Mouse (Mus musculus) liver, embryonic 11.5 days (tissue): ENCODE results near the gene Pam. TPM values are rescaled to one million over a fixed set of nuclear protein-coding genes. Genes with fewer than 3 reads are reported as not detected.

ENCODE experiments used
- ATAC-seq: fragments of 200-750 bp; cut with Nextera tagmentation; replicated peaks from 2 replicates; pipeline ENCODE4 v1.8.0; 2017; ENCODE audit warnings: moderate number of reproducible peaks, mild to moderate bottlenecking, moderate TSS enrichment, moderate library complexity; ENCODE audit not compliant: low FRiP score
- DNase-seq: peaks from one replicate; pipeline ENCODE4 v3.0.0-alpha.2; 2017; ENCODE audit warnings: low spot score
- H3K27ac ChIP-seq: fragments of 300-500 bp; sonication (generic); 2 replicates; pipeline ENCODE4 v1.5.1; 2014; ENCODE audit warnings: mild to moderate bottlenecking, low read depth, low read length, control low read depth
- H3K27me3 ChIP-seq: fragments of 300-500 bp; sonication (generic); replicated peaks from 2 replicates; pipeline ENCODE4 v1.6.1; 2014; ENCODE audit warnings: low read length, mixed read lengths; ENCODE audit not compliant: control insufficient read depth, insufficient read depth
- H3K36me3 ChIP-seq: fragments of 300-500 bp; sonication (generic); 2 replicates; pipeline ENCODE4 v1.6.1; 2014; ENCODE audit warnings: mild to moderate bottlenecking, low read length, moderate library complexity, mixed read lengths; ENCODE audit not compliant: control insufficient read depth, insufficient read depth
- H3K4me1 ChIP-seq: fragments of 300-500 bp; sonication (generic); replicated peaks from 2 replicates; pipeline ENCODE4 v1.6.1; 2014; ENCODE audit warnings: low read length, mixed read lengths; ENCODE audit not compliant: control insufficient read depth, insufficient read depth
- H3K4me2 ChIP-seq: fragments of 300-500 bp; sonication (generic); 2 replicates; pipeline ENCODE4 v1.6.1; 2014; ENCODE audit warnings: mild to moderate bottlenecking, control low read depth, moderate library complexity
- H3K4me3 ChIP-seq: fragments of 300-500 bp; sonication (generic); 2 replicates; pipeline ENCODE4 v1.5.1; 2014; ENCODE audit warnings: low read depth, low read length, control low read depth
- H3K9ac ChIP-seq: fragments of 300-500 bp; sonication (generic); 2 replicates; pipeline ENCODE4 v1.6.1; 2014; ENCODE audit warnings: low read depth, low read length, control low read depth
- H3K9me3 ChIP-seq: fragments of 300-500 bp; sonication (generic); 2 replicates; pipeline ENCODE4 v1.6.1; 2016; ENCODE audit warnings: low read length, inconsistent platforms, mixed read lengths; ENCODE audit not compliant: control insufficient read depth
- WGBS: fragments of 180-500 bp; shearing (Covaris S2); extraction: QIAGEN DNeasy Blood & Tissue Kit; methylation state at CpG from one replicate; pipeline ENCODE4 v1.1.7; 2014; 5-methylcytosine and 5-hydroxymethylcytosine counted together
- polyA plus RNA-seq: library from polyadenylated mRNA; unstranded; fragments of >200 nt; fragmentation: Nextera tagmentation; extraction: Ambion mirVana; gene quantifications from 2 replicates; pipeline ENCODE4 v1.2.1, GENCODE M21; 2014

The Pam gene
- polyA plus RNA-seq, 1 experiment from 2014 or later = 16.1 TPM

DNA sequence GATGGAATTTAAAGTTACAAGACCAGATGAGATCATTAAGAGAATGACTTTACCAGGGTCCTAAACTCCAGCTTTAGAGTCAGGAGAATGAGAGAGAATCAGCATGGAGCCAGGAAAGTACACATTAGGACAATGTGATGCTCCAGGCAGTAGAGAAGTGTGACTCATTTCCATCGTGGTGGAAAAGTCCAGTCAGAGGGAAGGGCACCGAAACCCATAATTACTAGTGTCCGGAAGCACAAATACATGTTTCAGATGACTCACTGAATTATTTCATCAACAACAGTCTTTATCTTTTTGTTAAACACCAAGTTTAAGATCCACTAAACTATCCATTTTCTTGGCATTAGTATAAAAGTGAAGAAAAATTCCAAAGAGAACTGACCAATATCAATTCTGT, 57.2 kb downstream of the Pam start:
- ATAC-seq (no peak), DNase-seq (no peak)
- no peaks in the 10 kb centered on the region for H3K27me3 ChIP-seq
- H3K9me3 ChIP-seq = no peaks in the 10 kb centered on the region
- H3K9ac ChIP-seq = no peak overlapping the region
- WGBS = 66% methylated on average over 3 of the region's 3 CpGs
- no peak overlapping the region for H3K4me2 ChIP-seq
- H3K4me1 ChIP-seq = no peaks in the 10 kb centered on the region
- no peaks in the 10 kb centered on the region for H3K36me3 ChIP-seq
- no peak overlapping the region for H3K4me3 ChIP-seq
- H3K27ac ChIP-seq = no peak overlapping the region

GRCm38 (mm10) chr1:98035736-98036135, 59.7 kb downstream of the Pam start:
- Histone ChIP-seq H3K27me3 (no peaks in the 10 kb centered on the region), H3K9me3 (no peaks in the 10 kb centered on the region), H3K27ac (no peak overlapping the region), H3K4me2 (no peak overlapping the region), H3K36me3 (no peaks in the 10 kb centered on the region), H3K4me1 (no peaks in the 10 kb centered on the region), H3K4me3 (no peak overlapping the region), H3K9ac (no peak overlapping the region)
- ATAC-seq = no peak
- DNase-seq = no peak
- 67% methylated on average over 2 of the region's 2 CpGs for WGBS

DNA sequence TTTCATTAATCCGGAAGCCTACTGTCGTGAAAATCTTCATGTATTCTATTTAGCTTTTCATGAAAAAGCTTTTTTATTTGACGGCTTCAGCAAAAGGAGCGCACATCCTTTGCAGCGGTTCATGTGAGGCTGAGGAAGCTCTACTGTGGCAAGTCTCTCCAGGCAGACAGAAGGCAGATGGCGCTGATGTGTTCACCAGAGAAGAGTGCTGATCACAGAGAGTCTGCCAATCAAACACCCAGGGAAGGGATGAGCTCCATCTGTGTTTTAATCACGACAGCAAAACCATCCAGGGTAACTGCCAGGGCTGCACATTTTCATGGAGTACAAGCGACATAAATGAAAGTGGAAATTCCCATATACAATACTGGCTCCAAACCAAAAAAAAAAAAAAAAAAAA, 63.6 kb downstream of the Pam start:
- Histone ChIP-seq H3K27ac (no peak overlapping the region), H3K4me2 (no peak overlapping the region), H3K27me3 (no peaks in the 10 kb centered on the region), H3K36me3 (no peaks in the 10 kb centered on the region), H3K4me1 (no peaks in the 10 kb centered on the region), H3K4me3 (no peak overlapping the region), H3K9ac (no peak overlapping the region), H3K9me3 (no peaks in the 10 kb centered on the region)
- DNase-seq (no peak), ATAC-seq (no peak)
- 86% methylated on average over 8 of the region's 8 CpGs for WGBS

DNA sequence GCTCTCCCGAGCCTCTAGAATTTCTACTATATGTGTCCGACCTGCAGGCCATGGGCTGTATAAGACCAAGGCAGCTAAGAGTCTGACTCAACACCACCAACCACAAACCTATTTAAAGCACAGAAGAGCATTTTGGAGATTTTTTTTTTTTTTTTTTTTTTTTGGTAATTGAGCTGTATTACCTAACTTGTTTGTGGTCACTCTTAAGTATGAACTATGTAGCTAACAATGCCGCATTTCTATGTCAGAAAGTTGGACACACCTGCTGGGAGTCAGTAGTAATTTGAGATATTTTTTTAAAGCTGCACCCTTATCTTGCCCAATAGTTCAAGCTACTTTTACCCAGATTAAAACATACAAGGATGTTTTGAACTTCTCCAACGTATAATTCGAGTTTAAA, 66.4 kb downstream of the Pam start:
- H3K4me3 ChIP-seq = no peak overlapping the region
- no peaks in the 10 kb centered on the region for H3K4me1 ChIP-seq
- H3K27me3 ChIP-seq = no peaks in the 10 kb centered on the region
- H3K9ac ChIP-seq = no peak overlapping the region
- no peaks in the 10 kb centered on the region for H3K36me3 ChIP-seq
- H3K9me3 ChIP-seq = no peaks in the 10 kb centered on the region
- no peak overlapping the region for H3K4me2 ChIP-seq
- DNase-seq (no peak), ATAC-seq (no peak; the same call in 1 of the 2 replicates)
- WGBS = 81% methylated on average over 5 of the region's 5 CpGs
- H3K27ac ChIP-seq = no peak overlapping the region

DNA sequence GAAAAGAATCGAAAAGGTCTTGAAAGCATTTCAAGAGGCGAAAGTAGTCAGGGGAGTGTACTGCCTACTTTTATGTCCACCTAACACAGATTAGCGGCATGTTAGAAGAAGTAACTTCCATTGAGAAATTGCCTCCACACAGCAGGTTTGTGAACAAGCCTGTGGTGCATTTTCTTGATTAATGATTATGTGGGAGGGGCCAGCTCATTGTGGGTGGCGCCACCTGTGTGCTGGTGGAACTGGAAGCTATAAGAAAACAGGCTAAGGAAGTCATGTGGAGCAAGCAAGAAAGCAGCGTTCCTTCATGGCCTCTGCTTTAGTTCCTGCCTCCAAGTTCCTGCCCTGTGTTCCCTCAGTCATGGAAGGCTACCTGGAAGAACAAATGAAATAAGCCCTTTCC, 67.0 kb downstream of the Pam start:
- Histone ChIP-seq H3K9ac (no peak overlapping the region), H3K4me1 (no peaks in the 10 kb centered on the region), H3K9me3 (no peaks in the 10 kb centered on the region), H3K4me2 (no peak overlapping the region), H3K36me3 (no peaks in the 10 kb centered on the region), H3K4me3 (no peak overlapping the region), H3K27me3 (no peaks in the 10 kb centered on the region), H3K27ac (no peak overlapping the region)
- ATAC-seq (peak; percentile 41; the same call in 1 of the 2 replicates), DNase-seq (peak; percentile 36)
- WGBS = 67% methylated on average over 5 of the region's 5 CpGs

- Histone ChIP-seq H3K4me2 (no peak overlapping the region), H3K9me3 (no peaks in the 10 kb centered on the region), H3K9ac (no peak overlapping the region), H3K27me3 (no peaks in the 10 kb centered on the region), H3K4me3 (no peak overlapping the region), H3K36me3 (no peaks in the 10 kb centered on the region), H3K27ac (no peak overlapping the region), H3K4me1 (no peaks in the 10 kb centered on the region)
- ATAC-seq = no peak; the same call in 1 of the 2 replicates
- 53% methylated on average over 4 of the region's 4 CpGs for WGBS
- no peak for DNase-seq
Observed at GRCm38 (mm10) chr1:98027959-98028358, 67.5 kb downstream of the Pam start.

DNA sequence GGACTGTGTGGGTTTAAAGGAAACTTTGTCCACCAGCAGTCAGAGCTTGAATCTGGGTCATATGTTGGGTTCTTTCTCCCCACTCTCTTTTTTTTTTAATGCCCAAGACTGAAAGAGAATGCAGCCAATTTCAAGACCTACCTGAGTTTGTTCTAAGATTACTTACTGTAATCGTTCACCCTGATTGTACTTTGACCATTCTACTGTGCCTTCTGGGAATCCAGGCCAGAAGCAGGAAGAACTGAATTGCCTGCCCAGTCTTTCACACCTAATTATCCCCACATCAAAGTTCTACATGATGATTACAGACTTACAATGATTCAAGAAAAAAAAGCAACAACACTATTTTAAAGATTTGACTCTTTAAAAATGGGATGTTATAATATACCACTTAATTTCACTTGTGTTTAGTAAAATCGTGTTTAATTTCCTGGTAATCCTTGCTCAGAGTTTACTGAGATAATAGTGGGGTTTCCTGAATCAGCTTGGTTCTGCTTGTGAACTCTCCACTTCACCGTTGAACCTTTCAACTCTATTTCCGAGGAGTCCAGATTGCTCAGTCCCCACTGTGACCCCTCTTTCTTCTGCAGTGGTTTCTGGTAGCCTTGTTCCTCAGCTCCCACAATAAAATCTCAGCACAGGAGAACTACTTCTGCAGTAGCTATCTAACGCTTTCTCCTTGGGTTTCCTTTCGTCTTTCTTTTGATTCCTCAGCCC, 69.4 kb downstream of the Pam start:
- Histone ChIP-seq H3K27me3 (no peaks in the 10 kb centered on the region), H3K4me1 (no peaks in the 10 kb centered on the region), H3K9me3 (no peaks in the 10 kb centered on the region), H3K9ac (no peak overlapping the region), H3K4me2 (no peak overlapping the region), H3K4me3 (no peak overlapping the region), H3K36me3 (no peaks in the 10 kb centered on the region), H3K27ac (no peak overlapping the region)
- DNase-seq = no peak
- ATAC-seq = no peak
- WGBS = 70% methylated on average over 6 of the region's 6 CpGs

GRCm38 (mm10) chr1:98023866-98024265, 71.6 kb downstream of the Pam start:
- no peak for DNase-seq

GRCm38 (mm10) chr1:98018987-98019386, 76.5 kb downstream of the Pam start:
- no peak for DNase-seq
- Histone ChIP-seq H3K27me3 (no peaks in the 10 kb centered on the region), H3K27ac (no peak overlapping the region), H3K4me2 (no peak overlapping the region), H3K9ac (no peak overlapping the region), H3K9me3 (no peaks in the 10 kb centered on the region), H3K4me1 (no peaks in the 10 kb centered on the region), H3K4me3 (no peak overlapping the region), H3K36me3 (no peaks in the 10 kb centered on the region)
- WGBS = 86% methylated on average over 9 of the region's 9 CpGs
- ATAC-seq = no peak

More at GRCm38 (mm10) chr1:98023866-98024265, 71.6 kb downstream of the Pam start:
- Histone ChIP-seq H3K27me3 (no peaks in the 10 kb centered on the region), H3K27ac (no peak overlapping the region), H3K4me2 (no peak overlapping the region), H3K36me3 (no peaks in the 10 kb centered on the region), H3K9me3 (no peaks in the 10 kb centered on the region), H3K9ac (no peak overlapping the region), H3K4me3 (no peak overlapping the region), H3K4me1 (no peaks in the 10 kb centered on the region)
- no peak for ATAC-seq
- WGBS = 82% methylated on average over 4 of the region's 4 CpGs
